Mouse (Mus musculus): ENCODE measurements around the gene Gm29776. TPM values are rescaled to one million over a fixed set of nuclear protein-coding genes. Genes with fewer than 3 reads are reported as not detected.

Gm29776 gene
- polyA plus RNA-seq, 1 experiment from 2014 or later = 0.31 TPM

- Histone ChIP-seq H3K27ac (no peak overlapping the region), H3K4me3 (no peak overlapping the region), H3K27me3 (peaks cover 19% of the 10 kb centered on the region), H3K9me3 (no peaks in the 10 kb centered on the region), H3K4me2 (replicated peaks) (no peak overlapping the region), H3K36me3 (no peaks in the 10 kb centered on the region), H3K9ac (no peak overlapping the region), H3K4me1 (peaks cover 11% of the 10 kb centered on the region; the same call in 1 of the 2 replicates)
- ATAC-seq (ENCODE audit: low FRiP score, low read depth) = no peak
- 56% methylated on average over 5 of the region's 5 CpGs for whole genome bisulfite sequencing
These were observed 7.2 kb upstream of the Gm29776 start for GRCm38 (mm10) chr14:54705844-54706243.

- 72% methylated on average over 10 of the region's 10 CpGs for whole genome bisulfite sequencing
- Histone ChIP-seq H3K9me3 (no peaks in the 10 kb centered on the region), H3K4me1 (peaks cover 11% of the 10 kb centered on the region; the same call in 1 of the 2 replicates), H3K9ac (0 out of 2 replicates have a peak overlapping the region, but pooled peaks have one; percentile 25), H3K36me3 (no peaks in the 10 kb centered on the region), H3K4me3 (no peak overlapping the region), H3K27ac (no peak overlapping the region), H3K4me2 (replicated peaks) (no peak overlapping the region), H3K27me3 (peaks cover 19% of the 10 kb centered on the region)
- no peak for ATAC-seq (ENCODE audit: low FRiP score, low read depth)
These were observed 4.6 kb upstream of the Gm29776 start for GRCm38 (mm10) chr14:54703207-54703606.

- H3K27ac ChIP-seq = no peak overlapping the region
- H3K9me3 ChIP-seq = no peaks in the 10 kb centered on the region
- no peak overlapping the region for H3K9ac ChIP-seq
- 9% methylated on average over 6 of the region's 6 CpGs for whole genome bisulfite sequencing
- H3K4me2 ChIP-seq (replicated peaks) = no peak overlapping the region
- ATAC-seq (ENCODE audit: low FRiP score, low read depth) = no peak
- H3K36me3 ChIP-seq = no peaks in the 10 kb centered on the region
- no peaks in the 10 kb centered on the region for H3K4me1 ChIP-seq
- peaks cover 19% of the 10 kb centered on the region for H3K27me3 ChIP-seq
- no peak overlapping the region for H3K4me3 ChIP-seq
These were observed 2.7 kb upstream of the Gm29776 start for GRCm38 (mm10) chr14:54701298-54701697.

GRCm38 (mm10) chr14:54699586-54699985, 953 bp upstream of the Gm29776 start:
- Histone ChIP-seq H3K9ac (no peak overlapping the region), H3K9me3 (no peaks in the 10 kb centered on the region), H3K27ac (no peak overlapping the region), H3K4me1 (no peaks in the 10 kb centered on the region), H3K4me3 (no peak overlapping the region), H3K27me3 (peaks cover 19% of the 10 kb centered on the region), H3K4me2 (replicated peaks) (no peak overlapping the region), H3K36me3 (no peaks in the 10 kb centered on the region)
- ATAC-seq (ENCODE audit: low FRiP score, low read depth) = no peak
- 30% methylated on average over 3 of the region's 3 CpGs for WGBS

- WGBS = 71% methylated on average over 4 of the region's 4 CpGs
- ATAC-seq (ENCODE audit: low FRiP score, low read depth) = no peak
- H3K4me2 ChIP-seq (replicated peaks) = no peak overlapping the region
These were observed 1.9 kb downstream of the Gm29776 start for GRCm38 (mm10) chr14:54696752-54697151.

GRCm38 (mm10) chr14:54695042-54695441, 3.6 kb downstream of the Gm29776 start:
- Histone ChIP-seq H3K4me2 (replicated peaks) (no peak overlapping the region), H3K36me3 (peaks cover 29% of the 10 kb centered on the region), H3K27me3 (no peaks in the 10 kb centered on the region), H3K9ac (no peak overlapping the region; the same call in 1 of the 2 replicates), H3K4me1 (no peaks in the 10 kb centered on the region), H3K4me3 (no peak overlapping the region), H3K9me3 (no peaks in the 10 kb centered on the region), H3K27ac (no peak overlapping the region)
- 70% methylated on average over 6 of the region's 6 CpGs for WGBS
- no peak for ATAC-seq (ENCODE audit: low FRiP score, low read depth)

More at GRCm38 (mm10) chr14:54696752-54697151, 1.9 kb downstream of the Gm29776 start:
- peaks cover 19% of the 10 kb centered on the region for H3K36me3 ChIP-seq
- H3K4me3 ChIP-seq = no peak overlapping the region
- H3K27me3 ChIP-seq = peaks cover 3% of the 10 kb centered on the region; the same call in 1 of the 2 replicates
- H3K4me1 ChIP-seq = no peaks in the 10 kb centered on the region
- H3K9ac ChIP-seq = no peak overlapping the region
- no peak overlapping the region for H3K27ac ChIP-seq
- no peaks in the 10 kb centered on the region for H3K9me3 ChIP-seq

- H3K36me3 ChIP-seq = peaks cover 38% of the 10 kb centered on the region
- peak overlapping the region; percentile 69 for H3K27ac ChIP-seq
These were observed 11.4 kb downstream of the Gm29776 start for GRCm38 (mm10) chr14:54687251-54687650.

GRCm38 (mm10) chr14:54686522-54687143, 12.0 kb downstream of the Gm29776 start, which contains the start of gene Acin1:
TSS of gene Acin1 (minus strand) at chr14:54686931.
- peak; percentile 97 for ATAC-seq (ENCODE audit: low FRiP score, low read depth)
- Histone ChIP-seq H3K4me3 (peak within 1 kb of the TSS; percentile 75), H3K27ac (peak within 1 kb of the TSS; percentile 96), H3K9ac (peak within 1 kb of the TSS; percentile 94), H3K9me3 (no peaks in the 10 kb centered on the region), H3K36me3 (peaks cover 44% of the 10 kb centered on the region), H3K27me3 (no peaks in the 10 kb centered on the region), H3K4me2 (replicated peaks) (peak within 1 kb of the TSS; percentile 74), H3K4me1 (peaks cover 26% of the 10 kb centered on the region)
- under 1% methylated on average over 44 of the region's 44 CpGs for WGBS

More at GRCm38 (mm10) chr14:54687251-54687650, 11.4 kb downstream of the Gm29776 start:
- H3K4me1 ChIP-seq = peaks cover 26% of the 10 kb centered on the region
- H3K4me2 ChIP-seq (replicated peaks) = peak overlapping the region; percentile 74
- no peak for ATAC-seq (ENCODE audit: low FRiP score, low read depth)
- H3K9me3 ChIP-seq = no peaks in the 10 kb centered on the region
- H3K27me3 ChIP-seq = no peaks in the 10 kb centered on the region
- 4% methylated on average over 8 of the region's 8 CpGs for WGBS
- peak overlapping the region; percentile 79 for H3K9ac ChIP-seq
- H3K4me3 ChIP-seq = peak overlapping the region; percentile 75

GRCm38 (mm10) chr14:54686063-54686521, 12.5 kb downstream of the Gm29776 start, which contains the start of gene 1700123O20Rik:
TSS of gene 1700123O20Rik (plus strand) at chr14:54686216.
- Histone ChIP-seq H3K4me2 (replicated peaks) (peak within 1 kb of the TSS; percentile 74), H3K4me3 (peak within 1 kb of the TSS; percentile 75), H3K27ac (peak within 1 kb of the TSS; percentile 96), H3K27me3 (no peaks in the 10 kb centered on the region), H3K9ac (peak within 1 kb of the TSS; percentile 94), H3K9me3 (no peaks in the 10 kb centered on the region), H3K36me3 (peaks cover 46% of the 10 kb centered on the region), H3K4me1 (peaks cover 26% of the 10 kb centered on the region)
- ATAC-seq (ENCODE audit: low FRiP score, low read depth) = peak; percentile 80
- under 1% methylated on average over 41 of the region's 41 CpGs for WGBS

- Histone ChIP-seq H3K4me3 (peak overlapping the region; percentile 75), H3K4me2 (replicated peaks) (peak overlapping the region; percentile 73), H3K9ac (peak overlapping the region; percentile 94), H3K27me3 (no peaks in the 10 kb centered on the region), H3K4me1 (peaks cover 26% of the 10 kb centered on the region), H3K9me3 (no peaks in the 10 kb centered on the region), H3K36me3 (peaks cover 44% of the 10 kb centered on the region), H3K27ac (peak overlapping the region; percentile 96; the same call in 1 of the 2 replicates)
- no peak for ATAC-seq (ENCODE audit: low FRiP score, low read depth)
- WGBS = 7% methylated on average over 8 of the region's 8 CpGs
These were observed 13.2 kb downstream of the Gm29776 start for GRCm38 (mm10) chr14:54685471-54685870.

GRCm38 (mm10) chr14:54682396-54682795, 16.2 kb downstream of the Gm29776 start:
- no peak overlapping the region for H3K9ac ChIP-seq
- H3K4me3 ChIP-seq = no peak overlapping the region
- WGBS = 93% methylated on average over 3 of the region's 3 CpGs
- H3K4me1 ChIP-seq = peaks cover 9% of the 10 kb centered on the region
- no peak overlapping the region for H3K4me2 ChIP-seq (replicated peaks)
- no peaks in the 10 kb centered on the region for H3K27me3 ChIP-seq
- H3K27ac ChIP-seq = no peak overlapping the region
- H3K9me3 ChIP-seq = no peaks in the 10 kb centered on the region
- no peak for ATAC-seq (ENCODE audit: low FRiP score, low read depth)
- peaks cover 49% of the 10 kb centered on the region for H3K36me3 ChIP-seq

GRCm38 (mm10) chr14:54678657-54679304, 19.9 kb downstream of the Gm29776 start:
- Histone ChIP-seq H3K4me3 (no peak overlapping the region), H3K9me3 (no peaks in the 10 kb centered on the region), H3K27me3 (no peaks in the 10 kb centered on the region), H3K36me3 (peaks cover 77% of the 10 kb centered on the region), H3K27ac (no peak overlapping the region), H3K4me2 (replicated peaks) (no peak overlapping the region), H3K4me1 (no peaks in the 10 kb centered on the region), H3K9ac (no peak overlapping the region)
- WGBS = 89% methylated on average over 16 of the region's 16 CpGs
- ATAC-seq (ENCODE audit: low FRiP score, low read depth) = no peak

Data from limb, embryonic 13.5 days (tissue).